Mouse (Mus musculus): Measurements from ENCODE around the gene Mknk1.

Mknk1 gene

GRCm38 (mm10) chr4:115838696-115839641, at the start of gene Mknk1:
Gene Mknk1, plus strand, starts transcription at chr4:115839198.
- DNase-seq: peak; percentile 93 to 95

- DNase-seq: no peak
Observed at GRCm38 (mm10) chr4:115790864-115791263, 48.1 kb upstream of the Mknk1 start.

GRCm38 (mm10) chr4:115795360-115795759, 43.6 kb upstream of the Mknk1 start:
- DNase-seq: no peak

- no peak for DNase-seq
Observed at GRCm38 (mm10) chr4:115799981-115800380, 39.0 kb upstream of the Mknk1 start.

GRCm38 (mm10) chr4:115812326-115812725, 26.7 kb upstream of the Mknk1 start:
- DNase-seq: no peak

GRCm38 (mm10) chr4:115815606-115816005, 23.4 kb upstream of the Mknk1 start:
- no peak for DNase-seq

- DNase-seq: no peak
Observed at GRCm38 (mm10) chr4:115820199-115820598, 18.8 kb upstream of the Mknk1 start.

GRCm38 (mm10) chr4:115820944-115821343, 18.1 kb upstream of the Mknk1 start:
- DNase-seq: no peak

- DNase-seq: no peak
Observed at GRCm38 (mm10) chr4:115821431-115821830, 17.6 kb upstream of the Mknk1 start.

GRCm38 (mm10) chr4:115821928-115822327, 17.1 kb upstream of the Mknk1 start:
- DNase-seq: peak; percentile 54 to 72

- DNase-seq: peak; percentile 27 to 53
Observed at GRCm38 (mm10) chr4:115824178-115824577, 14.8 kb upstream of the Mknk1 start.

GRCm38 (mm10) chr4:115825271-115825670, 13.7 kb upstream of the Mknk1 start:
- no peak for DNase-seq

GRCm38 (mm10) chr4:115827066-115827465, 11.9 kb upstream of the Mknk1 start:
- no peak for DNase-seq

GRCm38 (mm10) chr4:115827535-115827887, 11.5 kb upstream of the Mknk1 start:
- no peak for DNase-seq

- peak; percentile 87 to 90 for DNase-seq
Observed at GRCm38 (mm10) chr4:115827888-115828571, 11.0 kb upstream of the Mknk1 start, which contains the start of gene Mob3c. Gene Mob3c, plus strand, starts transcription at chr4:115828092.

- DNase-seq: no peak
Observed at GRCm38 (mm10) chr4:115828572-115828902, 10.5 kb upstream of the Mknk1 start.

GRCm38 (mm10) chr4:115830491-115830890, 8.5 kb upstream of the Mknk1 start:
- DNase-seq: peak in 1 of 2 experiments; percentile 7

GRCm38 (mm10) chr4:115831221-115831620, 7.8 kb upstream of the Mknk1 start:
- DNase-seq: no peak

- DNase-seq: no peak
Observed at GRCm38 (mm10) chr4:115832040-115832439, 7.0 kb upstream of the Mknk1 start.

- peak; percentile 29 to 55 for DNase-seq
Observed at GRCm38 (mm10) chr4:115835576-115835975, 3.4 kb upstream of the Mknk1 start.

- DNase-seq: no peak
Observed at GRCm38 (mm10) chr4:115838196-115838595, 802 bp upstream of the Mknk1 start.

GRCm38 (mm10) chr4:115839956-115840355, 958 bp downstream of the Mknk1 start:
- peak; percentile 30 to 38 for DNase-seq

- no peak for DNase-seq
Observed at GRCm38 (mm10) chr4:115840842-115841241, 1.8 kb downstream of the Mknk1 start.

GRCm38 (mm10) chr4:115846656-115847055, 7.7 kb downstream of the Mknk1 start:
- no peak for DNase-seq

All from lung, adult 18-20 months (tissue).